Mouse (Mus musculus) MEL-GATA-1-ER (cell line): ENCODE data around the gene Agpat4.
A peak's percentile ranks its signal among the peaks of the same experiment; 100 is the strongest.
"Not testable (repeated sequence)": the region's sequence is repeated elsewhere in the genome, so short reads cannot be mapped to it uniquely, and the experiment has no call there.

Experiments
- DNase-seq: peaks from one replicate; pipeline ENCODE4 v3.0.0-alpha.2; 2012; ENCODE audit warnings: low read depth; ENCODE audit errors: extremely low read depth

The Agpat4 gene

GRCm38 (mm10) chr17:12186341-12186740 is 67.8 kb downstream of the Agpat4 start:
- DNase-seq: no peak

- no peak for DNase-seq
Measured at GRCm38 (mm10) chr17:12187782-12188181, 69.3 kb downstream of the Agpat4 start.

GRCm38 (mm10) chr17:12195137-12195536 is 76.6 kb downstream of the Agpat4 start:
- DNase-seq: no peak

DNA sequence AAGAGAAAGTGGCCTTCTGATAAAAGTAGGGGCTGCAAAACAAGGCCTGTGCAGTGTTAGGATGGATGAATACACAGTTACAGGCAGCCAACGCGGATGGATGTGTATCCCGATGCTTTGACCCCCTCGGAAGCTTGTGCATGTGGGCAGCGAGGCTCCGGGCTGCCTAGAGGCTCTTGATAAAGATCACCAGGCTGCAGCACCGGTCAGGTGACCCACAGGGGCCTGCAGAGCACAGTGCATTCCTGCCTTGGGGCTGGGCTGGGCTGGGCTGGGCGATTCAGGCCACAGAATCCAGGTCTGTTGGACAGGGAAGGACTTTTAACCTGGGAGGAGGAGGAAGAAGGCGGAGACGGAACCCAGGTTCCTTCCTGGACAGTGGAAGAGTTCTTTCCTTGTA is 77.1 kb downstream of the Agpat4 start:
- DNase-seq: no peak

DNA sequence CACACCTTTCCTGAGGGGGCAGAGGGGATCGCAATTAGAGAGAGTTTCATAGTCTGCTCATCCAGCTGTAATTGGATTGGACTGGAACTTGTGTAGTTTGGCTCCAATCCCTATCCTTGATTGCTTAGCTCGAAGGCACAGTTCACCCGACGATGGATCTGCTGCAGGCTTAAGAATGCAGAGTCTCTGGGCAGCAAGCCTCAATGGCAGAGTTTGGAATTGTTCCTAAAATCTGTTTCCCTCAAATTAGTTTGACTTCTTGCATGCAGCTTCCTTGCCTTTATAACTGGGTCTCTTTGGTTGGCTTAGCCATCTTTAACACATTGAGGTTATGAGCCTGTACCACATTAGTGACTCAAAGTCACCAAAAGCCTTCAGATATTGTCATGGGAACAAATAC is 81.4 kb downstream of the Agpat4 start:
- DNase-seq: no peak

- peak; percentile 11 for DNase-seq
Measured at GRCm38 (mm10) chr17:12201086-12201485, 82.6 kb downstream of the Agpat4 start.

DNA sequence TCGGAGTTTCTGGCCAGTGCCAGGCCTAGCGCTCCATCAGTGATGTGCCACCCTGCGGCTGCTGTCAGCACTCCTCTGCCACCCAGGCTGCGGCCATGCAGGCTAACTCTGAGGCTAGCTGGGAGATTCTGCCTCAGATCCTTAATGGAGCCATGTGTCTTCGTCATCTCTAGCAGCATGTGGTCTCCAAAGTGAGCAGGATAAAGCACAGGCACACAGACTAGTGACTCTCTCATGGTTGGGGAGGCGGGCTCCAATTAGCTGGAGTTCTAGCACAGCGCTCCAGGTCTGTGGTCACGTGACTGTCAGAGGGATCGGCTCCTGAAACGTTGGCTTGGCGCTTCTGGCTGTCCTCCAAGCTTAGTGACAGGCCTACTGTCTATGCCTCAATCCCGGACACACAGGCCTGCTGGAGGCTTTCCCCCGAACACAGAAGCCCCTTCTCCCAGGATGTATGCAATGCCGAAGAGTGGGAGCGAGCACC is 85.0 kb downstream of the Agpat4 start:
- DNase-seq: no peak

DNA sequence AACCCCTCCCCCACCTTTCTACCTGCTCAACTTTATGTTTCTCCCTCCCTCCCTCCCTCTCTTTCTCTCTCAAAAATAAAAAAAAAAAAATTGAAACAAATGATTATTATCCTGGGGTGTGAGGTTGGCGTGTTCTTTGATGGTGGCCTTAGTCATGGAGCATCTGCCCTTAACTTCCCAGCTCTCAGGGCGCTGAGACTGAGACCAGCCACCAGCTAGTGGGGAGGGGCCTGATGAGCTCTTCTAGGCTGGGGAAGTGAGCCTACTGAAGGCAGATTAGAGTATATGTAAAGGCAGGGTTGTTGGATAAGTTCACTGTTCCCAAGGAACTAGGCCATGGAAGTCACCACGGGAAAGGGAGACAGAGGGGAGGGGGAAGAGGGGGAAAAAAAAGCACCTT is 85.7 kb downstream of the Agpat4 start:
- peak; percentile 63 for DNase-seq

GRCm38 (mm10) chr17:12204689-12205014 is 86.1 kb downstream of the Agpat4 start:
- no peak for DNase-seq

DNA sequence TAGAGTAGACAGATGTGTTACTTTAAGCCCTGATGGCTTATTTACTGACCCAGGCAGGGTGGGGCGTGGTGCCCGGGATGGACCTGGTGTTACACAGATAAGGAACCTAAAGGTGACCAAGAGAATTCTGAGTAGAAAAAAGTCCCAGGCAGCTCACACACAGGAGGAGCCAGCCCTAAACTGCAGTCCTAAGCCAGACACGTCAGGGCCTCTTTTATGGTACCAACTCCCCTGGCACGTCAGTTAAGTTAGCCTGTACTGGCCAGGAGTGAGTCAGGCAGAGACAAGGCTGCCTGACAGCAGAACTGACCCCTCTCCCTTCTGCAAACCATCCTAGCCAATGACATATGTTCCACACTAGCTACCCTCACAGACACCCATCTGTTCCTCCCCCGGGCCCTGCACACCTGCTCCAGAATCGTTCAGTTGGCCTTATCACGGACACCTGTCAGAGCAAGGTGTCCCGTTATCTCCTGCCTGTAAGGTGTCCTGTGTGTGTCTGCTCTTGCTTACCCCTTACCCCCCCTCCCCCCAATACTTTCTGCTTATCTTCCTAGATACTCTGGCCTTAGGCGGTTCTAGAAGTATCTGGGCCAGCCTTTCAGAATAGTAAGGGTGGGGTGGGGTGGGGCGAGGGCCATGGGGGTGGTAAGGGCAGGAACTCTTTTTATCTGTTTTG is 86.7 kb downstream of the Agpat4 start:
- DNase-seq: peak; percentile 87

DNA sequence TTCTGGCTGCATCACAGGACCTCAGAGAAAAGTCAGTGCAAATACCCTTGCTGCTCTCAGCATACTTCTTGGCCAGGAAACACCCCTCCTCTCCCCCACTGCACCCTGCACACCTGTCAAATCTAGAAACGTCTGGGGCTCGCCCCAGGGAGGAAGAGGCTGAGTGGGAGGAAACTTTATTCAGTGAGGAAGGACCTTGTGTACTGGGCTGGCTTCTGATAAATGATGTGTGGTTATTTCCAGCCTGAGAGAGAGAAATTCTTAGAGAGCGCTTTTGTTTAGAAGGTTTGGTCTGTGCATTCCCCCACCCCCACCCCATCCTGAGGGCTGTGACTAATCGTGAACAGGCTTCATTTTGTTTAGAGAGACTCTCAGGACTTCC is 87.2 kb downstream of the Agpat4 start:
- no peak for DNase-seq

DNA sequence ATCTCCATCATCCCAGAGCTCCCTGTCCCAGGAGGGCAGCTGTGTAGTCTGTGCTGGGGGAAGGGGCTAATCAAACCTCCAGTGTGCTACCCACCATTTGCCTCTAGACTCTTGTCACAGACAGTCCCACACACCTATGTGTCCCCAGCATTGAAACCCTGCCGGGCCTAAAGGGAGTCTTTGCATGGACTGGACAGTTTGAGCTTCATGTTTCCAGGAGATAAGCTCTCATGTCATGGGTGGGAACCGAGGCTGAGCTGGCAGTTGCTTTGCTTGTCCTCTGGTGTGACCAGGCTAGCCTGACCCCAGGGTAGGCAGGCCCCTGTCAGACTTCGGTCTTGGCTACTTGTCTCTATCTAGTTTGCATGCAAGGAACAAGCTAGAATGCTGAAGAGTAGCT is 87.7 kb downstream of the Agpat4 start:
- DNase-seq: peak; percentile 10

DNA sequence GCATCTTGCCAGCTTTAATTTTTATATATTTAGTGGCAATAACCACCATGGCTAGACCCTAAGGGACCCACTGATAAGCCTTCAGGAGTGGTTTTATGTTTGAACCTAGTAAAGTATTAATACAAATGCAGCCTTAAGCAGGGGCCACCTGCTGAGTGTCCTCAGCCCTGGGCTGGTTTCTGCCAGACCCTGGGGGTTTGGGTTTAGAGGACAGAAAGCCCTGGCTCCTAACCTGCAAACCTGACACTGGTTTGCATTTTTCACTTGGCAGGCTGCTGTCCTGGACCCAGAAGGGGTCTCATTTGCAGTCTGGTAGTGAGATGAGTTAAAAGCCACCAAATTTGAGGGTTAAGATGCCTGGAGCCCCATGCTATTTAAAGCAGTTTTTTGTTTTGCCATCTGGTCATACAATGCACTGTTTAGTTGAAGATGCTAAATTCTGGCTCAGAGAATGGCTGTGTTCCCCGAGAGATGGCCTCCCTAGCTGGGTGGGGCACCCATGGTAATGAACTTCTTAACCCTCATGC is 88.6 kb downstream of the Agpat4 start:
- no peak for DNase-seq

DNA sequence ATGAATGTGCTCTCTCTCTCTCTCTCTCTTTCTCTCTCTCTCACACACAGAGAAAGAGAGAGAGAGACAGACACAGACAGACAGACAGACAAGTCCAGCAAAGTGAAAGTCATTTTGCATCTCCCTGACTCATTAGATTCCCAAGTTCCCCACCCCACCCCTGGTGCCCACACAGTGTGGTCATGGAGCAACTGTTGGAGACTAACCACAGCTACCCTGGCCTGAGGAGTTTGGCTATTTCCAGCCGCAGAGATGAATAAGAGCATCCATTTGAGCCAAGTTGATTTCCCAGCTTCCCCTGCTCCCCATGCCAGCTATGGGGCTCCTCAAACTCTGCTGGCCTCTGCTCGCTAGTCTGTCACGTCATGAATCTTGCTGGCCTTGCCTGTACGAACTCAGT is 91.0 kb downstream of the Agpat4 start:
- no peak for DNase-seq

DNA sequence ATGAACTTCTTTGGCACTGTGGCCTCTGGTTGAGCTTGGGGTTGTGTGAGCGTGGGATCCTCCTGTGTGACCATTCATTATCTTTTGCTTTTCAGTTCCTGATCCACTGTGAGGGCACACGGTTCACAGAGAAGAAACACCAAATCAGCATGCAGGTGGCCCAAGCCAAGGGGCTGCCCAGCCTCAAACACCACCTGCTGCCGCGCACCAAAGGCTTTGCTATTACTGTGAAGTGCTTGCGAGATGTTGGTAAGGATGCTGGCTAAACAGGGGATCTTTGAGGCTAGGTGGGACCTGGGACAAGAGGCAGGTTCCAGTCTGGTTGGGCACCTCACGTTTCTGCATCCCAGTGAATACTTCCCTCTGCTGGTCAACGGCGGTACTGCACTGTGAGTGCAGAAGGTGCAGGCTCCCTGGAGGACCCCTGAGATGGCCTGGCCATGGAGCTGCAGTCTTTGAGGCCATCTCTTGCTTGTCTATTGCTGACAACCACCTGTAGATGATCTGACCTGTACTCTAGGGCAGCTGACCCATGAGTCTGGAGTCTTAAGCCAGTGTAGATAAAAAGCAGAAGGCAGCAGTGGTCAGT is 92.1 kb downstream of the Agpat4 start:
- DNase-seq: peak; percentile 61

- DNase-seq: no peak
Measured at GRCm38 (mm10) chr17:12211890-12212289, 93.4 kb downstream of the Agpat4 start.

GRCm38 (mm10) chr17:12212341-12212740 is 93.8 kb downstream of the Agpat4 start:
- DNase-seq: no peak

GRCm38 (mm10) chr17:12213430-12213829 is 94.9 kb downstream of the Agpat4 start:
- no peak for DNase-seq

DNA sequence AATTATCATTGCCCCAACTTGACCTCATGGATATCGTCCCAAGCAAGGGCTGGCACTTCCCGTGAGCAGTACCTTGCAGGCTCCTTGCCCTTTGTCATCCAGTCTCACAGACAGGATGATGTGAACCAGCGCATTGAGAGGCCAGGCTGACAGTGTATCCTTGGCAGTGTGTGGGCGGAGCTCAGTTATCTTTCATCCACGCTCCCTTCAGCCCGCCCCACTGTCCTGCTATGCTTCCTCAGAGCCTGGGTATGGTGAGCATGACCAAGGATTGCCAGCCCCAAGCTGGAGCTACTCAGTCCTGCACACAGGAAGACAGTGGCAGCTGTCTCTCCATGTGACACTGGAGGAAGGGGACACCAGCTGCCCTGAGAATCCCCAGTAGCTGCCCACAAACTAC is 97.7 kb downstream of the Agpat4 start:
- DNase-seq: no peak

DNA sequence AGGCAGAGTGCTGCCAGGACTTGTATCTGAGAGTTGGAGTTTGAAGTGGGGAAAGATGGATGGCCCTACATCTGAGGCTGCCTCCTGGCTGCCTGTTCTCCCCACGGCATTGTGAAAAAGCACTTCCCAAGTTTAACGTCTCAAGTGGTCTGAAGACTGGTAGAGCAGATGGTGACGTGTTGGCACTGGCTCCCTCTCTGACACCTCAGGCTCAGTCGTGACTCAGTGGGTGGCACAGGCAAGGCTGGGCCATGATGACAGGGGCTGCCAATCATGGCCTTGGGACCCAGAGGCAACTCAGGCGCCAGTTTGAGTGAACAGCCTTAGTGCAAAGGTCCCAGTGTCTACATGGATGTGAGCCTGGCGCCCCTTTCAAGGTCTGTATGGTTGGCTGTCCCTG is 103.4 kb downstream of the Agpat4 start:
- no peak for DNase-seq

DNA sequence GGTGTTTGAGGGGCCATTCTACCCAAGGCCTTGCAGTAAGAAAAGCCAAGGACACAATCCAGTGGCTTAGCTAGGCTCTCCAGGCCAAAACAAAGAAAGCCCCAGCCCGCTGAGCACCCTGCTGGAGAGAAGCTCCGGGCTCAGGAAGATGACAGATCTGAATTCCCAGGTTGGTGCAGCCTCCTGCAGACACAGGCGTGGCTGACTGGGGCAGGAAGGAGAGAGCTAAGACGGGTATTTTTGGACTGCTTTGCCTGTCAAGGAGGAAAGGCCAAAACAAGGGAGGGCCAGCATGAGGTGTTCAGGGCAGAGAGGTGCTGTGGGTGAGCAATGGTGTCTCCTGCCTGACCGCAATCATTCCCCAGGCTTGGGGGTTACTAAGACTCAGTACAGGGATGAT is 105.2 kb downstream of the Agpat4 start:
- no peak for DNase-seq

- no peak for DNase-seq
Measured at GRCm38 (mm10) chr17:12224145-12224544, 105.6 kb downstream of the Agpat4 start.

GRCm38 (mm10) chr17:12224551-12224950 is 106.0 kb downstream of the Agpat4 start:
- not testable (repeated sequence) for DNase-seq
